Mouse (Mus musculus): ENCODE measurements around the gene Nvl. TPM values are rescaled to one million over a fixed set of nuclear protein-coding genes. Genes with fewer than 3 reads are reported as not detected.
A peak's percentile ranks its signal among the peaks of the same experiment; 100 is the strongest.

Gene Nvl
- polyA plus RNA-seq, 3 experiments from 2014 or later: 30.7 to 48.4 (median 36.3) TPM

DNA sequence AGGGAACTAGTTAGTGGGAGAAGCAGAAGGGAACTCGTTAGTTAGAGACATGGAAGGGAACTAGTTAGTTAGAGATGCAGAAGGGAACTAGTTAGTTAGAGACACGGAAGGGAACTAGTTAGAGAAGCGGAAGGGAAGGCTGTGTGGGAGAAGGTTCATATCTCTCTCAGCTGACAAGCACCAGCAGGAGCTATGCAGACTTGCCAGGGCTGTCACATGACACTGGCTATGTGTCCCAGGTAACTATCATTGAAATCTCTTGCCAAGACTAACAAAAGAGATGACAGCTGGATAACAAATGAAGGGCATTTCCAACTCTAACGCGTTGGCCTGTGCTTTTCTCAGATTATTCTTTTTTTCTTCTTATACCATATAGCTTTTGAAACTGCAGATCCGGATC, 79.4 kb downstream of the Nvl start:
- ATAC-seq: no peak

DNA sequence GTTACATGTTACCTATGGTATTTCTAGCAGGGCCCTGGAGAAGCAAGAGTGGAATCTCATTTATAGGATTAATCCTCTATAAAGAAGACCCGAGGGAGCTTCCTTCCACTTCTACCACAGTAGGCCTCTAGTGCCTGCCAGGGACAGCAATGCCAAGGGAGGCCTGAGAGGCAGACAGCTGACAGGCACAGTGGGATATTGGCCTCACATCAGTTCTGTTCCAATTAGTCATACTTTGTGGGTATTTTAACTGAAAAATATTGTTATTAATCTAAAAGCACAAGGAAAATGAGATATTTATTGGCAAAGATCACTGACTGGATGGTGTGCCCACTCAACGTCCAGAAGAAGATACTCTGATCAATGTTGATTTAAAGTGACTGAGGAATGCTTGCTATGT, 80.0 kb downstream of the Nvl start:
- ATAC-seq: no peak

DNA sequence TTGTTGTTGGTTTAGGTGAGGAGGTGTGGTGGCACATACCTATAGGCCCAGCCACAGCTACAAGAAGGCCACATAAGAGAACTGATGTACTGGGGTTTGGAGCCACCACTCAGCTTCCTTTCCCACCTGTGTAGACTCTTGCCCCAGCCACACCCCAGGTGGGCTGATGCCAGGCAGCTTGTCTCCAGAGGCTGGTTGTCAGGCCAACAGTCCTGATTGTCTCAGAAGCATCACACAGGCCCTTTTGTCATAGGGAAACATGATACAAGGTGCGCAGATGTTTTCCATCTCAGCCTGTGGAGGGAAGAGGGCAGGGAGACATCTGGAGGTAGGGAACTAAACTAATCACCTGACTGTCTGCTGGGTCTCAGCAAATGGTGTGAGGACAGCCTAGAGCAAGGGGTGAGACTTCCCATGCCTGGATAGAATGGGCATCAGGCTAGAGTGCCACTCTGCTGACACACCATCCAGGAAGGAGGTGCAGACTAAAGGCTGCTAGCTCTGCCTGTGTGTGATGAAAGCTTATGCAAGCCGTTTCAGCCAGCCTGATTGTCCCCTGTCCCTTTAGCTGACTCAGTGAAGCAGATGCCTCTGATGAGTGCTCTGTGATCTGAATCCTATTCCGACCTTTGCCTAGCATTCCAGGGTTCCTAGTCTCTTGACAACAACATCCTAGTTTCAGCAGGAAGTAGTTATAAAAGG, 82.1 kb downstream of the Nvl start:
- ATAC-seq: no peak

DNA sequence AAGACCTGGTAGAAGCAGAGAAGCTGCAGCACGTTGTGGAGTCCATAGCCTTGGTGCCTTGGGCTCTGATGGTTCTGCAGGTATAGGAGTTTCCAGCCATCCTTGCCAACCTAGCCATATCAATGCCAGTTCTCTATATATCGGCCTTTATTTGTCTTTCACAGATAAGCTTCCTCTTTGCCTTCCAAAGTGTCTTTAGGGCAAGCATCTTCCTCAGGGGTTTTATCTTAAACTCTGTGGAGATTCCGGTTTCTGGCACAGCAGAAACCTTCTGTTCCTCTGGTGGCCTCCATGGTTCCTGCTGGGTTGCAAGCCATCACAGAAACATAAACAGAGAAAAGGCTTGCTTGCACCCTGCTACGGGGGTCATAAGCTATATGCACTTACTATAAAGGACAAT, 91.1 kb downstream of the Nvl start:
- ATAC-seq: no peak

DNA sequence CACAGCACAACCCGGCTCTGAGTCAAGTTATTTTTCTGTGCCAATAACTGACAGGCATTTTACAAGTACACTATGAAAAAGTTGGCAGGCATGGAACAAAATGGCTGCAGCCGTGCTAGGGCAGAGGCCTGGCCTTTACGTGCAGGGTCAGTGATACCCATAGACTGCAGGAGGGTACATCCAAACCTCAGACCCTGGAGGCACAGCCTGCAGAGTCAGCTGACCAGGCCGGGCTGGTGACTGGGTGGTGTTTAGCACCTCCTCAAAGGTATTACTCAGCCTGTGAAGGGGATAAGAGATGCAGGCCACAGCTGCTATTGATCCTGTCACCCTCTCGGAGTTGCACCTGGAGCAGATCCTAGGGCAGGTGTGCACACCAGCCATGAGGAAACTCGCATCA, 93.1 kb downstream of the Nvl start, which contains the start of gene 9130409I23Rik:
9130409I23Rik (plus strand) TSS at position 301 of the 400 bp plus-strand sequence.
- no peak for ATAC-seq

DNA sequence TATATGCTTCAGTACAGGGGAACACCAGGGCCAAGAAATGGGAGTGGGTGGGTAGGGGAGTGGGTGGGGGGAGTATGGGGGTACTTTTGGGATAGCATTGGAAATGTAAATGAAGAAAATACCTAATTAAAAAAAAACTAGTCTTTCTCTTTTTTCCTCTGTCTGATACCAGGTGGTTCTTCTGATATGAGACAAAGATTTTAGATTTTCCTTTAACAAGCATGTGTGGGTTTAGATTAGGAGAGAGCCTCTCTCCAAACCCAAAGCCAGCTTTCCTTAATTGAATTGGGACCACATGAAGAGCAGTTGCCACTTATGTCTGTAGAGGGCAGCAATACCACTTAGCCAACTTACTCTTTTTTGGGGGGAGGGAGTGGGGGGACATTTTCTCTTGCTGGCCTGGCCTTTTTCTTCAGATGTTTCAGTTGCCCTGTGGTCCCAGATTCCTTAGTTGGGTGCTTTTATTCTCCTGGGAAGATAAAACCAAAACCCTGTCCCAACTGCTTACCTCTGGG, 94.6 kb downstream of the Nvl start:
- no peak for ATAC-seq

DNA sequence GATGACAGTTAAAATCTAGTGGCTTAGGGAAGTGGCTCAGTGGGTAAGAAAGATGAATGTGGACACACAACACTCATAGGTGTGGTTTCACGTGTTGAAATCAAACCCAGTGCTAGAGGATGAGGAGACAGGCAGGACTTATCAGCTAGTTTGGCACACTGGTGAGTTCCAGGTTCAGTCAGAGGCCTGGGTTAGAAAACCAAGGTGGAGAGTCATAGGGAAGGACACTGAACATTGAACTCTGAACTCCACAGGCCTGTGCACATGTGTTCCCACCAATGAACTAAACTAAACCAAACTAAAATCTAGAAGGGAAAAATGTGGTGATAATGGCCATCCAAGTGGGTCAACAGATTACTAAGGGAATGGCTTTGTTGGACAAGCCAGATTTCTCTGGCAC, 96.5 kb downstream of the Nvl start:
- ATAC-seq: no peak

DNA sequence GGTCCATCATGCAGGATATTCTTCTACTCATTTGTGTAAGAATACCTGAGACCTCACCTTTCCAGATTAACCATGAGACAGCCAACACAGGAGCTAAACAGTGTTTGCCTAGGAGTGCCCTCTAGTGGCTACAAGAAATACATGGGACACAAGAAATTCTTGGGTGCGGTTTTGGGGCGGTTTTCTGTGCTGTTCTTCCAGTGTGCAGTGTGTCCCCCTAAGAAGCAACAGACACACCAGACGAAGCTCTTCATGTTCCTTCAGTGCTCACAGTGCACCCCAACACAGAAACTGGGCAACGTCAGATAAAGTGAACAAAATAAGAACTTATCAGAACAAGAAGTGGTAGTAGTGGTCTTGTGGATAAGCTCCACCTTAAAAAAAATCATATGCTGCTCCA, 104.4 kb downstream of the Nvl start:
- ATAC-seq: peak; percentile 65

DNA sequence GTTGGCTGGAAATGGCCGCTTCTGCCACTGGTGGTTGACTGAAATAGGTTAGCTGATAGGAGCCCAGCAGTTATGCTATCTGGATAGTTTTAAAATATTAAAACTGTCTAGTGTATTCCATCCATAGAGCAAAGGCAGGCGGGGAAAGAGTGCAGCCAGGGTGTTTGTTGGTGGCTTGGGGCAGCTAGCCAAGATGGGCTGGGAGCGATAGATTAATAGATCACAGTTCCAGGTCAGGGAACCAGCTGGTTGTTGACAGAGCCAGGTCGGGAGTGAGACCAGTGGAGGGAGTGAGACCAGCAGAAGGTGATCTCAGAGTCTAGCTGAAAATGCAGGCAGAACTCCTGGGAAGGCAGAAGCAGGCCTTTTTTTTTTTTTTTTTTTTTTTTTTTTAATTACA, 106.4 kb downstream of the Nvl start:
- no peak for ATAC-seq

Other genes with a start within 250 kb of the Nvl start
- 10 to 100 TPM; 39.9 to 46.0 (median 44.5) TPM for gene Pycr2, start 239.9 kb downstream of the Nvl start, polyA plus RNA-seq (2017; shearing (Covaris generic))
- not detected for gene Lefty1, start 209.2 kb downstream of the Nvl start, polyA plus RNA-seq (2017; shearing (Covaris generic))
- 10 to 100 TPM; 12.8 to 18.6 (median 14.0) TPM for gene Tmem63a, start 201.9 kb downstream of the Nvl start, polyA plus RNA-seq (2017; shearing (Covaris generic))
- 100 to 1,000 TPM in 2 of 3 experiments, 10 to 100 TPM in 1; 40.9 to 267 (median 215) TPM for gene Ephx1, start 123.3 kb downstream of the Nvl start, polyA plus RNA-seq (2017; shearing (Covaris generic))
- not detected for gene 9130409I23Rik, start 93.0 kb downstream of the Nvl start, polyA plus RNA-seq (2017; shearing (Covaris generic))
- 10 to 100 TPM; 65.6 to 94.3 (median 73.6) TPM for gene Cnih4, start 489 bp upstream of the Nvl start, polyA plus RNA-seq (2017; shearing (Covaris generic))
- 10 to 100 TPM; 40.5 to 46.9 (median 43.1) TPM for gene Wdr26, start 67.8 kb upstream of the Nvl start, polyA plus RNA-seq (2017; shearing (Covaris generic))
- not detected for gene Cnih3, start 208.4 kb upstream of the Nvl start, polyA plus RNA-seq (2017; shearing (Covaris generic))